Mouse (Mus musculus) bone marrow macrophage, adult 2 months (primary cell): ENCODE measurements around the gene Kcnq1. TPM values are rescaled to one million over a fixed set of nuclear protein-coding genes. Genes with fewer than 3 reads are reported as not detected.

ENCODE experiments used
- H3K27ac ChIP-seq: 2 replicates; pipeline ENCODE4 v1.5.1; 2012; ENCODE audit warnings: low read depth, low read length; ENCODE audit not compliant: insufficient read depth
- H3K4me1 ChIP-seq: 2 replicates; pipeline ENCODE4 v1.6.1; 2012; ENCODE audit warnings: low read length; ENCODE audit not compliant: control insufficient read depth, insufficient read depth
- H3K4me3 ChIP-seq: 2 replicates; pipeline ENCODE4 v1.5.1; 2012; ENCODE audit warnings: mild to moderate bottlenecking, low read length, moderate library complexity; ENCODE audit not compliant: insufficient read depth
- CTCF ChIP-seq: IDR thresholded peaks from 2 replicates; pipeline ENCODE4 v1.5.1; 2012; ENCODE audit warnings: low read depth, mild to moderate bottlenecking, low read length, moderate library complexity
- POLR2A ChIP-seq: IDR thresholded peaks from 2 replicates; pipeline ENCODE4 v1.6.1; 2012; ENCODE audit warnings: mild to moderate bottlenecking, low read depth, low read length, borderline replicate concordance
- polyA plus RNA-seq: library from polyadenylated mRNA; stranded (reverse); fragments of >200 nt; gene quantifications from 2 replicates; pipeline ENCODE4 v1.2.4, GENCODE M21; 2012; ENCODE audit not compliant: missing spikeins, insufficient read depth, insufficient read length

The Kcnq1 gene
- polyA plus RNA-seq, 1 experiment = not detected

DNA sequence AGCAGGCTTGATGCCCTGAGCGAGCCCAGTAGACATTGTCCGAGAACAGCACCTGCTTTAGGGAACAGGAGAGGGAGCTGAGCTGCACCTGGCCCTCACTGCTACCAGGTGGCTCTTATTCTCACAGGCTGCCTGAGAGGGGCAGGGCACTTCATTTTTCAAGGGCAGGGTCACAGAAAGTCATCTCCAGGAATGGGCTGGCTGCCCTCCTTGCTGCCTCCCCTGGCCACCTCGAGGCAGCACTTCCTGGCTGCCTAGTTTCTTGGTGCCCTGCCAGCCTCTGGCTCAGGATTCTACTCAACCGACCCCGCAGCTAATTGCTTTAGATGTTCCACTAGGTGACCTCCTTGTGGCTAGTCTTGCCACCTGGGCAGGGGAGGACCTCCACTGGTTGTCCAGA, 2.0 kb downstream of the Kcnq1 start:
- Histone ChIP-seq H3K27ac (no peak overlapping the region), H3K4me1 (no peaks in the 10 kb centered on the region), H3K4me3 (no peak overlapping the region)
- TF ChIP-seq CTCF = no peak
- TF ChIP-seq POLR2A = no peak

DNA sequence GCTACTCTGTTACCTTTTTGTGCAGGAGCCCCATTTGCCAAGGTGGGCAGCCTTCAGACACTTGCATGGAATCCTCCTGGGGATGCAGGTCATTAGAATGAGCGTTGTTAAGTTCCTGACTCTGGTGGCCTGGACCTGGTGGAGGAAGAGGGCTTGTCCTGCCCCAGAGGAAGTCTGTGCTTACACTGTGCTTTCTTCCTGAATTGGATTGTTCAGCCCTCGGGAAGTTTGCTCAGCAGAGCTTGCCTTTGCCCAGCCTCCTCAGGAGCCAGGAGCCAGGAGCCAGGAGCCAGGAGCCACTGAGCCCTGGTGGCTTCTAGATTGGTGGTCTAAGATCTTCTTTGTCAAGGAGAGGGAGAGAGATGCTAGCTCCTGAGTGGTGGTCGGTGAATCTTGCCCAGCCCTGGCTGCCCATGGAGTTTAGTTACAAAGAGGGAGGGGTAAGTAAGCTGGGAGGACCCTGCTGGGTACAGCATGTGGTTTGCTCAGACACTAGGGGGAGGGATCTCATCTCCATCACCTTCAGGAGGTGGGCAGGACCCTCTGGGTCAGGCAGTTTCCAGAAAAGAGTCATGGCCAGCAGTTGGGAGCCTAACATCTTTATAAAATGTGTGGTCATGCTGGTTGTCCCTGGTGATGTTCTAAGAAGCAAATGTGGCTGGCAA, 3.0 kb downstream of the Kcnq1 start:
- TF ChIP-seq CTCF (no peak), POLR2A (no peak)
- no peak overlapping the region for H3K4me3 ChIP-seq
- H3K27ac ChIP-seq = no peak overlapping the region

DNA sequence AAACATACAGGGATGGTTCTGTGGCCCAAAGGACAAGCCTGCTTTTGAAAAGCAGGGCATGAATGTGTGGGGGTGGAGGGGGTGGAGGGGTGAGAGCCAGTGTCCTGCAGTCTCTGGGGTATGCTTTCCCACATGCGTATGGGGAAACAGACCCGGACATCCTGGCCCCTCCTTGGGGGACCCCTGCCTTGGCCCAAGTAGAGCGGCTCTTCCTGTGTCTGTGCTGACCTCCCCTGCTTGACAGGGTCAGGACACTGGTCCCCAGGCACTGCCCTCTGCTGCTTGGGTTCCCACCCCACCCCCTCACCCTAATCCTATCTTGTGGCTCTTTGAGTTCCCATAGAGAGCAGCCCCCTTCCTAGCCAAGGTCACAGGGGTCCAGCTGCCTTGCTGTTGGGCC, 3.5 kb downstream of the Kcnq1 start:
- no peak for TF ChIP-seq POLR2A
- no peak for TF ChIP-seq CTCF
- no peak overlapping the region for H3K27ac ChIP-seq
- H3K4me1 ChIP-seq = no peaks in the 10 kb centered on the region
- H3K4me3 ChIP-seq = no peak overlapping the region

More for the DNA sequence above, 3.0 kb downstream of the Kcnq1 start:
- no peaks in the 10 kb centered on the region for H3K4me1 ChIP-seq

DNA sequence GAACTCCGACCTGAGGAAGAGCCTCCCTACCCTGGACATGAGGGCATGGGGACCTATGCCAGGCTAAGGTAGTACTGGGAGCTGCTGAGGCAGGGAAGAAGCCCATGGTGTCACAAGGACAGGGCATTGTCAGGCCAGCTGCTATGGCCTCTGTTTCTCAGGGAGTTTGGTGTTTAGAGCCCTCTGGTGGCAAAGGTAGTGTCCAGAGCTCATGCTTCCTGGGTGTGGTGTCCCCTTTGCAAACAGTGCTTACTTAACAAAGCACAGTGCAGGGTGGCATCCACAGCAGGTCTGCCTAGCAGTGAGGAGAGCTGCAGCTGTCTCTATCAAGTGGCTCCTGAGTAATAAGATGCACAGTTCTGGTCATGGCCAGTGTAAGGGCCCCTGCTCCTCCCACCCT, 4.6 kb downstream of the Kcnq1 start:
- Histone ChIP-seq H3K4me1 (no peaks in the 10 kb centered on the region), H3K4me3 (no peak overlapping the region), H3K27ac (no peak overlapping the region)
- TF ChIP-seq POLR2A = no peak
- no peak for TF ChIP-seq CTCF

DNA sequence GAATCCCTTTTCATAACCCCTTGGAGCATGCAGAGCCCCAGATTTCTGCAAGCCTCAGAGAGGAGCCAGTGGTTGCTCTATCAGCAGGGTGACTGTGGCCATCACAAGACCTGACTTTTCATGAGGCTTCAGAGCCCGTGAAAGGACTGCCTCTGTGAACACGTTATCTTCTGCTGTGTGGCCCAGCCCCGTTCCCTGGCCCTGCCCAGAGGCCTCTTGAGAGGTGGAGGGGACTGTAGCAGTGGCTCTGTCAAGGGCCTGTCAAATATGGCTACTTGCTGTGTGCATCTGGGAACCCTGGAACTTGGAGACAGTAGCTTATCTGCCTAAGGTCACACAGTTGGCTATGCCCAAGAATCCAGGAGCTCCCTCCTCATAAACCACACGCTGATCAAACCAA, 5.6 kb downstream of the Kcnq1 start:
- Histone ChIP-seq H3K4me1 (no peaks in the 10 kb centered on the region), H3K4me3 (no peak overlapping the region), H3K27ac (no peak overlapping the region)
- no peak for TF ChIP-seq POLR2A
- TF ChIP-seq CTCF = no peak

DNA sequence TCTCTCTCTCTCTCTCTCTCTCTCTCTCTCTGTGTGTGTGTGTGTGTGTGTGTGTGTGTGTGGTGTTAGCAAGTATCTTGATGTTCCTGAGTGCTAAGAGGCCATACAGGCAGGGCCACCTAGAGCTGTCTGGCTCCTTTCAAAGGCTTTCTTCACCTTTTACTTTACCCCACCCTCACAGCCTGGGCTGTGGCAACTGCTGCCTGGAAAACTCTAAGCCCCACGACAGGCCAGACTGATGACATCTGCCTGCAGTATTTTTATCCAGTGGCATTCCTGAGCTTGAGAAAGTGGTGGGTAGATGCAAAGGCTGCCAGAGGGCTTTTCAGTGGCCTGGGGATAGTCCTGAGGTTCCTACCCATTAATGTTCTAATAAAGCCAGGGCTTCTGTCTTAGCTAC, 6.2 kb downstream of the Kcnq1 start:
- Histone ChIP-seq H3K4me1 (no peaks in the 10 kb centered on the region), H3K4me3 (no peak overlapping the region), H3K27ac (no peak overlapping the region)
- TF ChIP-seq CTCF = no peak
- no peak for TF ChIP-seq POLR2A

DNA sequence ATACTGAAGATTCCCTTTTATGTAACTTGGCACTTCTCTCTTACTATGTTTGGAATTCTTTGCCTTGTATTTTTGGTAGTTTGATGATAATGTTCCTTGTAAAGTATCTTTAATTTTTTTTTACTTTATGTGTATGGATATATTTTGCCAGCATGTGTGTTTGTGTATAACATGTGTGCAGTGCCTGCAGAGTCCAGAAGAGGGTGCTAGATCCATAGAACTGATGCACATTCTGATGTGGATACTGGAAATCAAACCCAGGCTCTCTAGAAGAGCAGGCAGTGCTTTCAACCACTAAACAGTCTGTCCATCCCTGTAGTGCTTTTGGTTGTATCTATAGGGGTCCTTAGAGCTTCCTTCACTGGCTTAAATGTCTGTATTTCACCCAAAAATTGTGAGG, 8.6 kb downstream of the Kcnq1 start:
- H3K27ac ChIP-seq = no peak overlapping the region
- H3K4me3 ChIP-seq = no peak overlapping the region
- no peak for TF ChIP-seq POLR2A
- TF ChIP-seq CTCF = no peak
- H3K4me1 ChIP-seq = peaks cover 7% of the 10 kb centered on the region

DNA sequence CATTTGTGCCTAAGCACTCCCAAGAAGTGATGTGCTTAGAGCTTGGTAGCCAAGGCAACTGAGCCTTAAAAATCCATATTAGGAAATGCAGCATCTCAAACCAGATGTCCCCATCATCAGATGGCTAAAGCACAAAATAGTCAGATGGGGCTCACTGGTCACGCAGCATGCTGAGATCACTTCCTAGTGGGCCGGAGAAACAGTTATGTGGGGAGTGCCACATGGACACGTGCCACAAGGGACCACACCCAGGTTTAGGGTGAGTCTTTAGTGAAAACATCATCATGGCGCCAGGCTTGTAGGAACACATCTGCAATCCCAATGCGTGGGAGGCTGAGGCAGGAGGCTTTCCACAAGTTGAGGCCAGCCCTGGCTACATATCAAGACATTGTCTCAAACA, 10.4 kb downstream of the Kcnq1 start:
- H3K27ac ChIP-seq = no peak overlapping the region
- peaks cover 22% of the 10 kb centered on the region for H3K4me1 ChIP-seq
- TF ChIP-seq CTCF (no peak), POLR2A (no peak)
- H3K4me3 ChIP-seq = no peak overlapping the region

DNA sequence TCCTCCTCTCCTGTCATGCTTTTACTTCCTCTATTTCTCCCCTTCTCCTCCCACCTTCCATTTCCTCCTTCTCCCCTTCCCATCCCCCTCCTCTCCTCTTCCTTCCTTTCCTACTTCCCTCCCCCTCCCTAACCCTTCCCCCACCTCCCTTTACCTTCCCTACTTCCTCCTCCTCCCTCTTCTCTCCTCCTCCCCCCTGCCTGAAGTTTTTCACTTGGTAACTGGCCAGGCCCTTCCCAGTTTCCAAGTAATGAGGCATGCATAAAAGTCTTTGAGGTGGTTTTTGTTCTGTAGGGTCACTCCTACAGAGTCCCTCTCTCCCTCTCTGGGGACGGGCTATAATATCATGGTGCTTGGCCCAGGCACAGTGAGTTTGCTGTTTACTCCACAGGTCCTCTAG, 13.2 kb downstream of the Kcnq1 start:
- no peak overlapping the region for H3K4me3 ChIP-seq
- no peak for TF ChIP-seq CTCF
- TF ChIP-seq POLR2A = no peak
- peaks cover 22% of the 10 kb centered on the region for H3K4me1 ChIP-seq
- H3K27ac ChIP-seq = peak overlapping the region; percentile 51

DNA sequence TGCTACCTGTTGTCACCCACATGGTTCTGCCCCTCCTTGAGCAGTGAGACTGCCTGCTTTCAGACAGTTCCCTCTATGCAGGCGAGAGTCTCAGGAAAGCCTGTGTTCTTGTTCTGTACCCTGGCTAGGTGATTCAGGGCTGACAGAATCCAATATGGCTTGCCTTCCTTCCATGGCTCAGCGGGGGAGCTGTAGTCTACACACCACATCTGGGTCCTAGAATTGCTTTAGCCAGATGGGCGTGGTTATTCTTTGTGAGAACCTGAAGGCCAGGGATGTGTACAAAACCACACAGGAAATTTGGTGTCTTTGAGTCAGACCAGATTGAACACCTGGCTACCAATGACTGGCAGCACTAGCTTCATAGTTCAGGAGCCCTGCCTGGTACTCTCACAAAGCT, 13.7 kb downstream of the Kcnq1 start:
- H3K4me3 ChIP-seq = no peak overlapping the region
- no peak for TF ChIP-seq CTCF
- no peak for TF ChIP-seq POLR2A
- peak overlapping the region; percentile 51 for H3K27ac ChIP-seq
- H3K4me1 ChIP-seq = peaks cover 22% of the 10 kb centered on the region

DNA sequence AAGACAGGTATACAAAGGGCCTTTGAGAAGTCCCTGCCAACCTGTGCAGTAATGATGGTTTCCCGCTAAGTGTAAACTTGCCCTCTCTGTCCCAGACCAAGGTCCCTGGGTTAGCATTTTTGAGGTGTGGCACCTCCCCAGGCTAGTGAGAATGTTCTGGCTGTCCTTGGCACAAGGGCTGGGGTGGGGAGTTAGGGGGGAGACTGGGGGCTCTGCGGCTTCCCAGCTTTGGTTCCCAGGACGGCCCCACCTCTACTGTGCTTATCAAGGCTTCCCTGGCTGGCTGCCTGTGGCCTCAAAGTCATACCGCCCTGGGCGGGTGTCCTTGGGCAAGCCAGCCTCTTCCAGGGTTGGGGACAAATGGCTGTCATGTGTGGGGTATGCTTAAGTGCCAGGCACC, 16.0 kb downstream of the Kcnq1 start:
- TF ChIP-seq CTCF (no peak), POLR2A (no peak)
- Histone ChIP-seq H3K4me1 (peaks cover 22% of the 10 kb centered on the region), H3K27ac (no peak overlapping the region), H3K4me3 (no peak overlapping the region)
